Mouse (Mus musculus): ENCODE data around the gene Lman1l. TPM values are rescaled to one million over a fixed set of nuclear protein-coding genes. Genes with fewer than 3 reads are reported as not detected.
A peak's percentile ranks its signal among the peaks of the same experiment; 100 is the strongest.

The Lman1l gene
- polyA plus RNA-seq, 1 experiment from 2014 or later, result not detected

DNA sequence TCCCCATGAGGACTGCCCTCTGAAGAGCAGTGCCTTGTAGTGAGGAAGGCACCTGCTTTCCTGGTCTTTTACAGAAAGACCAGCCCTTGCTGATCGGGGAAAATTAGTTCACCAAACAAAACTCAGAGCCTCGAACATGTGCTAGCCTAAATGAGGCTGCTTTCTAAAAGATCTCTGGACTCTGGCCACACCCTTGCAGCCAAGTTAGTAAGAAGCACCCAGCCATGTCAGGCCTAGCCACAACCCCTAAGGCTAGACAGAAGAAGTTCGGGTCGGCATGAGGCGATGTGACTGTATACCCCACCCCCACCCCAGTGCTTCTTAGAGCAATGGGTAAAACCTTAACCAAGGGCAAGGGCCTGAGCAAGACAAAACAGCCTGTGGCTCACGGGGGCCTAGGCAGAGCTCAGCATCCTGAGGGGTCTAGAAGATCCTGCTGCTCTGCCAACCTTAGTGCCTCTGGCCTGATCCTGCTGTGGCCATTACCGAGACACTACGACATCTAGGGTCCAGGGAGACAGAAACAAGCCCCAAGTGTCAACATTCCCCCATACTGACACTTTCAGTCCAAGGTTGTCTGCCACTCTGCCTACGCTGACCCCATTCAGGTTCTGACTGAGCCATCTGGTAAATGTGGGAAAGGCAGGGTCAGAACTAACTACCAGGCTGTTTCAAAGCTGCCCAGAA is 22.7 kb upstream of the Lman1l start:
- Histone ChIP-seq H3K27ac (peak overlapping the region; percentile 99; the same call in 1 of the 2 replicates), H3K4me3 (peak overlapping the region; percentile 98), H3K9me3 (no peaks in the 10 kb centered on the region), H3K27me3 (ENCODE audit: poor library complexity, severe bottlenecking) (peaks cover 6% of the 10 kb centered on the region; the same call in 1 of the 2 replicates), H3K4me1 (peaks cover 77% of the 10 kb centered on the region), H3K36me3 (replicated peaks) (peaks cover 22% of the 10 kb centered on the region)
- WGBS, result 79% methylated on average over 9 of the region's 9 CpGs
- no peak for DNase-seq (ENCODE audit: extremely low spot score, low spot score)

DNA sequence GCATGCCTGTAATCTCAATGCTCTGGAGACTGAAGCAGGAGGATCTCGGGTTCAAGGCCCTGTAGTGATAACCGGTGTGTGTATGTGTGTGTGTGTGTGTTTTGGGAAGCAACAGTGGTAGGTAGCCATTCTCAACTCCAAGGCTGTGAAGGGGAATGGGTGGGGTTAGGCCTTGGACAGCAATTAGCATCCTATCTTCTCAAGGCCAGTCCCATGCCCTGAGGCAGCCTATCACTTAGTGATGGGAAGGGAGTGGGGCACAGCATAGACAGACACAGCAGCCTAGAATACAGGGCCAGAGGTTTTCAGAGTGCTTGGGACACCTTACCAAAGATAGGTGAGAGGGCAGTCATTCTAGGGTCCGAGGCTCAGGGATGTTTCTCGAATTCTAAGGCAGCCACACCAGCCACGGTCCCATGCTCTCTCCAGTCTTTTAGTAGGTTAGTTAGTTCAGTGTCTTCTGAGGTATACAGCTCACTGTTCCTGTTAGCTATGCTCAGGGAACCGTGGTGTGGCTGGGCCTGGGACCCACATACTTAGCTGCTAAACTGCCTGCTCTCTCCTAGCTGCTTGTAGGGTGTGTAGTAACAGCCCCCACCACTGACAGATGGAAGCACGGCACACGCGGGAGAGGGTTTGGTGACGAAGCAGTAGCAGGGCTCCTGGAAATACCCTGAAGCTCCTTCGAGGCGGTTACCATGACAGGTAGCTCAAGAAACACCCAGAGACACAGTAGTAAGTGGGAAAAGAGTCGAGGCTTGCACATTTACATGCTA is 21.4 kb upstream of the Lman1l start:
- WGBS, result 93% methylated on average over 13 of the region's 13 CpGs
- Histone ChIP-seq H3K4me1 (peaks cover 88% of the 10 kb centered on the region), H3K36me3 (replicated peaks) (peaks cover 28% of the 10 kb centered on the region), H3K27me3 (ENCODE audit: poor library complexity, severe bottlenecking) (0 out of 2 replicates have a peak, but pooled peaks cover 2% of the 10 kb centered on the region), H3K9me3 (no peaks in the 10 kb centered on the region), H3K4me3 (no peak overlapping the region; the same call in 1 of the 2 replicates), H3K27ac (no peak overlapping the region)
- DNase-seq (ENCODE audit: extremely low spot score, low spot score), result no peak

DNA sequence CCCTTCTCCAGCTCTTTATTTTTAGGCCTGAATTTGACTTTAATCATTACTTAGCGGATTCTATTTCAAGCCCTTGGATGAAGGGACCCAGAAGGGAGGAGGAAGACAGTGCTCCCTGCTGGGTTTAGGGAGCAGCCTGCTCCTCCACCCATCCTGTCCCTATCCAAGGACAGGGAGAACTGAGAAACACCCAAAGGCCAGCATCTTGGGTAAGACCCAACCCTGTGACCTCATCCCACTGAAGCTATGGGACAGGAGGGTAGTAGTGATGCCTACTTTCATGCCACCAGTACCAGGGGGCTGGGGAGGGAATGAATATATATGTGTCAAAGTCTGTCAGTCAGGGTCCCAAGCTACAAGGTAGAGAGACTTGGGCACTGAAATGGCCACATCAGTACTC is 20.4 kb upstream of the Lman1l start:
- 74% methylated on average over 1 of the region's 1 CpGs for WGBS

DNA sequence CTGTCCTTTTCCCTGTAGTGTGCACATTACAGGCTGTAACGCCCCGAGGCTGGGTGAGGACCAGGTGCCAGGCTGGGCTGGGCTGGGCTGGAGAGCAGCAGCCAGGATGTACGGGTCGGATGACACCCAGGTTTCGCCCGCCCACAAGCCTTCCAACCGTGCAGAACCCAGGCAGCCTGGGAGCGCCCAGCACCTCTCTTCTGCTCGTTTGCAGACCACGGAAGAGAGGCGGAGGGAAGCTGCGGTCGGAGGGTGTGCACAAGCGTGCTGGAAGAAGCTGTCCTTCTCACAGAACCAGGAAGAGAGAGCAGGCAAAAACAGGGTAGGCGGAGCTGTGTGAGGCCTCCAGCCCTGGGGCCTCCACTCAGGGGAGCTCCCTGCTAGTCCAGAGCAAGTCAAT is 19.8 kb upstream of the Lman1l start:
- Histone ChIP-seq H3K36me3 (replicated peaks) (peaks cover 36% of the 10 kb centered on the region), H3K27ac (peak overlapping the region; percentile 51), H3K9me3 (no peaks in the 10 kb centered on the region), H3K4me1 (peaks cover 80% of the 10 kb centered on the region), H3K4me3 (peak overlapping the region; percentile 19), H3K27me3 (ENCODE audit: poor library complexity, severe bottlenecking) (no peaks in the 10 kb centered on the region)
- no peak for DNase-seq (ENCODE audit: extremely low spot score, low spot score)
- WGBS, result 24% methylated on average over 15 of the region's 15 CpGs

More for the DNA sequence above, 20.4 kb upstream of the Lman1l start:
- Histone ChIP-seq H3K27ac (no peak overlapping the region), H3K4me1 (peaks cover 86% of the 10 kb centered on the region), H3K27me3 (ENCODE audit: poor library complexity, severe bottlenecking) (no peaks in the 10 kb centered on the region), H3K4me3 (no peak overlapping the region), H3K36me3 (replicated peaks) (peaks cover 32% of the 10 kb centered on the region), H3K9me3 (no peaks in the 10 kb centered on the region)
- DNase-seq (ENCODE audit: extremely low spot score, low spot score), result no peak

DNA sequence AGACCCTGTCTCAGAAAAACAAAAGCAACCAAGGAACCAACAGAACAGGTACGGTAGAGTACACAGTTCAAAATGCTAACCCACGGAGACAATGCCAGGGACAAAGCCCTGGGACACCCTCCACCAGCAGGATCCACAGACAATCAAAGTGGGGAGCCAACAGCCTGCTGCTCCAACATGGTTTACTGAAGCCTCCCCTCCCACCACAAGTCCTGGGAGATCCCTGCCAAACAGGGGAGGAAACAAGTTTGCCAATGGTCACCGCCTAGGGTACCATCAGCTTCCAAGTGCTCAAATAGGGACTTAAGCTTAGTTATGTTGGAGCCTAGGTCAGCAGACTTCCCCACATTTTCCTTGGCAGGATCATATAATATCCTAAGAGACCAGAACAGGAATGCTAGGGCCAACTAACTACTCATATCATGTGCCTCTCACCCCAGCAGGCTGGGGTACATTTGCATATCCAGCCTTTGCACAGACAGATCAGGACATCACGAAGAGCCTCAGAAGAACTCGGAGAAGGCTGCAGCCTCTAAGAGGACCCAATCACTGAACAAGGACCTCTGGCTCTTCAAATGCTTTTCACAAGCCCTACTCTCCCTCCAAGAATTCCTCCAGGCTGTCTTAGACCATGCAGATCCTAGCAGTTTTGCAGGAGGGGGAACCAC is 19.2 kb upstream of the Lman1l start:
- Histone ChIP-seq H3K27me3 (ENCODE audit: poor library complexity, severe bottlenecking) (no peaks in the 10 kb centered on the region), H3K27ac (peak overlapping the region; percentile 72), H3K9me3 (no peaks in the 10 kb centered on the region), H3K4me1 (peaks cover 78% of the 10 kb centered on the region), H3K36me3 (replicated peaks) (peaks cover 37% of the 10 kb centered on the region), H3K4me3 (peak overlapping the region; percentile 19; the same call in 1 of the 2 replicates)
- WGBS, result 74% methylated on average over 5 of the region's 5 CpGs
- no peak for DNase-seq (ENCODE audit: extremely low spot score, low spot score)

DNA sequence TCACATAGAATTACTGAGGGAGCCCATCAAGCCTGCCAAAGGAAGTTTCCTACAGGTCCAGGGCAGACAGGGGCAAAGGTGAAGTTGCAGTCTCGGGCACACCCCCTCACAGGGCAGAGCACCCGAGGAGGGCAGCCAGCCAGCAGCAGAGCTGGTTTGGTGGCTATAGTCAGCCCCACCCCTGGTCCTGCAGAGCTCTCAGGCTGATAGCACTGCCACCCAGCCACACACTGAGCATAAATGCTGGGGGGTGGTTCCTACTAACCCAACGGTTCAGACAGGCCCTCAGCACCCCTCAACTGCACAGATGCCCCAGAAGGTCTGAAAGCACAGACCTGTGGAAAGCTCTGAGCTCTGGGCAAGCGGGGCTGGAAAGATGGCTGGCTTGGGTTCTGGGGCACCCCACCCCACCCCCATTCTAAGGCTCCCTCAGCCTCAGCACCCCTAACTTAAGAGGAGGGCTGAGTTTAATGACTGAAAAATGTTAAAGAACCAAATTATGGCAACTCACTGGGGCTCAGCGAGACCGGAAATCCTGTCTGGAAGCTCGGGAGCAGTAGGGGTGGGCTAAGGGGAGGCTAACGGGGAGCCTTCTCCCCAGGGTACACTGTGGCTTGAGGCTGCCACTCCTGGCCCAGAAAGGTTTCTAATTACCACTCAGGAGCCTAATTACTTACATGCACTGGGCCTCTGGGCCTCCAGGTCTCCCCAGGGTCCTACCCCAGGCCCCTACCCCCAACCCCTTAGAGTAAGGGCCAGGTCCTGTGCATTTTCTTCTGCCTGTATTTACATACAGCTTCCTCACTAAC is 18.3 kb upstream of the Lman1l start:
- Histone ChIP-seq H3K4me3 (peak overlapping the region; percentile 13), H3K27ac (peak overlapping the region; percentile 72), H3K36me3 (replicated peaks) (peaks cover 45% of the 10 kb centered on the region), H3K4me1 (peaks cover 77% of the 10 kb centered on the region), H3K9me3 (no peaks in the 10 kb centered on the region), H3K27me3 (ENCODE audit: poor library complexity, severe bottlenecking) (no peaks in the 10 kb centered on the region)
- DNase-seq (ENCODE audit: extremely low spot score, low spot score), result no peak
- WGBS, result 40% methylated on average over 8 of the region's 8 CpGs

DNA sequence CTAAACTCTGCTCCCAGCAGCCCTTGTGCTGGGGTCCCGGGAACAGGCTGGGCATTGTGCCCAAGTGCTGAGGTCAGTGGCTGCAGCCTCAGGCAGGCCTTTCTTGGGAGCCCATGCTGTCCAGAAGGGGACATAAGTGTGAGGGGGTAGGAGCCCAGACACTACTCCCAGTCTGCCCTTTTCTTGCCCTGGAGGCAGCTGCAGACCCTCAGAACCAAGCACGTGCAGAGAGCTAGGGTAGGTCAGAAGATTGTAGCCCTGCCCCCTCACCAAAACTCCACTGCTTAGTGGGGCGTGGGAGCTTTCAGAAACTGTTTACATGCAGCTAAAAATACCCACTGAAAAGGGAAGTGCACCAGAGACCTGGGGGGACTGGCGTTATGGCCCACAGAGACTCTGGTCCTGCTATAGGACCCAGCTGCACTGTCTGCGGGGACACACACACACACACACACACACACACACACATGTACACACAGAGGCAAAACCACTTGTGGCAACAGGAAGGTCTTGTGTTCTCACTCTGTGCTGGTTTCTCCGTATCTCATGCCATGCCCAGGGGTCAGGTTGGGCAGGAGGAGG is 17.3 kb upstream of the Lman1l start:
- WGBS, result 54% methylated on average over 6 of the region's 6 CpGs
- peak overlapping the region; percentile 72 for H3K27ac ChIP-seq
- DNase-seq (ENCODE audit: extremely low spot score, low spot score), result no peak
- H3K9me3 ChIP-seq, result no peaks in the 10 kb centered on the region
- H3K4me3 ChIP-seq, result no peak overlapping the region; the same call in 1 of the 2 replicates
- peaks cover 74% of the 10 kb centered on the region for H3K4me1 ChIP-seq
- H3K27me3 ChIP-seq (ENCODE audit: poor library complexity, severe bottlenecking), result no peaks in the 10 kb centered on the region
- H3K36me3 ChIP-seq (replicated peaks), result peaks cover 53% of the 10 kb centered on the region

DNA sequence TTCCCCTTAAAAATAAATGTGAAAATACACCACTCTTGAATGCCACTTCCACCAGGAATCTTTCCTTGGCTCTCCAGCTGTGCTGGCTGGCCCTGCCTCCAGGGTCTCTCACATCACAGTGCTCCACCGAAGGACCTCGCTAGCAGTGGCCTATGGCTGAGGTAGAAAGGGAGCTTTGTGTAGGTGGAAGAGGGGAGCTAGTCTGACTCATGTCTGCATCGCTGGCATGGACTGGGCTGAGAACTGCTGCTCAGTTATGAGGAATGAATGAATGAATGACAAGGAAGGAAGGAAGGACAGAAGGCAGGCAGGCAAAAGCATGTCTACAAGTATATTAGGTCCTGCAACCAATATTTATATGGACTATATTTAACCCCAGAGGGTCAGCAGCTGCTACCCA is 16.7 kb upstream of the Lman1l start:
- H3K4me3 ChIP-seq, result no peak overlapping the region
- H3K27ac ChIP-seq, result peak overlapping the region; percentile 72
- H3K36me3 ChIP-seq (replicated peaks), result peaks cover 50% of the 10 kb centered on the region
- peaks cover 69% of the 10 kb centered on the region for H3K4me1 ChIP-seq
- WGBS, result 69% methylated on average over 3 of the region's 3 CpGs
- no peak for DNase-seq (ENCODE audit: extremely low spot score, low spot score)
- no peaks in the 10 kb centered on the region for H3K27me3 ChIP-seq (ENCODE audit: poor library complexity, severe bottlenecking)
- no peaks in the 10 kb centered on the region for H3K9me3 ChIP-seq

DNA sequence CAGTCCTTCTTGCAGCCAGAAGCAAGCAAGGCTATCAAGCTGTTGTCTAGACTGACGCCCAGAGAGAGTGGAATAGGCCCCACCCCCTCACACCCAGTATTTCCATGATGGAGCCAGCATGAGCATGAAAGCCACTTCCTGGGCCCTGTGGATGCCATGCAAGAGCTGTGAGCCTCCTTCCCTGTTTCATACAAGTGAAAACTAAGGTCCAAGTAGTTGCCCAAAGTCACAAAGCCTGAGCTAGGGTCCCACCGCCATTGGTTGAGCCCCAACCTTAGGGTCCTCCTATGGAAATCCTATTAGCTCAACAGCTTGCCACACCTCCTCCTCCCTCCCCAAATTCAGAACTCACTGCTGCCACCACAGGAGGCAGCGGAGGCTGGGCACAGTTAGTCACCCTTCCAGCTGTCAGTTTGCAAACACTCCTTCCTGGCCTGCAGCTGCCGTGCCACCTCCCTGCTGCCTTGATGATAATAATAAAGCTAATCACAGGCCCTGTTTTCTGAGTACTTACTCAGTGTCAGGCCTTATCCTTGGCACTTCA is 13.0 kb upstream of the Lman1l start:
- Histone ChIP-seq H3K4me1 (peaks cover 32% of the 10 kb centered on the region), H3K27ac (no peak overlapping the region), H3K27me3 (ENCODE audit: poor library complexity, severe bottlenecking) (no peaks in the 10 kb centered on the region), H3K36me3 (replicated peaks) (peaks cover 73% of the 10 kb centered on the region), H3K4me3 (no peak overlapping the region), H3K9me3 (no peaks in the 10 kb centered on the region)
- DNase-seq (ENCODE audit: extremely low spot score, low spot score), result no peak
- 46% methylated on average over 4 of the region's 4 CpGs for WGBS

DNA sequence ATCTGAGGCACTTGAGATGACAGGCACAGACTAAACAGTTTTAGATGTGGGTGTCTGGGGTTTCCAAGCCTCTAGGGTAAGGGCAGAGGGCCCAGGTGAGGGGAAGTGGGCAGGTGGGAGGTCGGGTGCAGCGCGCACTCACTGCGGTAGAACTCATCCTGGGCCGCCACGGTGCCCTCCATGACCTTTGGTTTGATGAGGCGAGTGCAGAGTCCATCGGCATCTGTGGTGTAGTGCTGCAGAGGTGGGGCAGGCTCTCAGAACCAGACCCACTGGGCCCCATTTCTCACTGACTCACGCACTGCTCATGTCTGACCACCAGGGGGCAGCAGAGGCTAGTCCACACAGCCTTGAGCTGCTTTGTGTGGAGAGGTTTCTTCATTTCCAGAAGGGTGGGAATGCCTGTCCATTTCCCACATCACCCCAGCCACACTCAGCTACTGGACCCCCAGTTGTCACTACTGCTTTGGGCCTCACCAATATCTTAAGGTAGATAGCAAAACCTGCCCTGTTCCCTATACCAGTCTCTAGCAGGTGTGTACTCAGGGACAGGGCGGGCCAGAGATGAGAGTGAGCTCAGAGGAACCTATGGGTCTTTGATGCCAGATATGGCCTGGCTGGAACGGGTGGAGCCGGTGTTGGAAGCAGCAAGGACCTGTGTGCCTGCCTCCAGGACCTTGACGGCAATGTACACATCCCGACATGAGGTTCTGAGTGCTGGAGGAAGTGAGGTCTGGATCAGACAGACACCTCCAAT is 8.7 kb upstream of the Lman1l start:
- H3K27me3 ChIP-seq (ENCODE audit: poor library complexity, severe bottlenecking), result no peaks in the 10 kb centered on the region
- DNase-seq (ENCODE audit: extremely low spot score, low spot score), result peak; percentile 76
- WGBS, result 75% methylated on average over 14 of the region's 14 CpGs
- H3K27ac ChIP-seq, result no peak overlapping the region
- peaks cover 97% of the 10 kb centered on the region for H3K36me3 ChIP-seq (replicated peaks)
- no peak overlapping the region; the same call in 1 of the 2 replicates for H3K4me3 ChIP-seq
- H3K4me1 ChIP-seq, result peaks cover 26% of the 10 kb centered on the region
- H3K9me3 ChIP-seq, result no peaks in the 10 kb centered on the region

DNA sequence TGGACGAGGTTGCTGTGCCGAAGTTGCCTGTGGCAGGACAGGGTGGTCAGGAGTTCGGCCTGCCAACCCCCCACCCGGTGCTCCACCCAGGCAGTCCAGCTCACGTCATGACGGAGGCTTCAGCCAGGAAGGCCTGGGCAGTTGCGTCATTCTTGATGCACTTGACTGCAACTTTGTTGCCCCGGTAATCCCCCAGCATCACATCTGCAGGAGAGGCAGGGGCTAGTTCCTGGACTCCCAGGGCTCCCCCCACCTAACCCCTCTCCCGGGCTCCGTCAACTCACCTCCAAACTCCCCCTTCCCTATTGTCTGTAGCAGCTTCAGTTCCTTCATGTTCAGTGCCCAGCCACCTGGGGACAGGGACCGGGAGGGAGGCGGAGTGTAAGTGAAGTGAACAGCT is 8.1 kb upstream of the Lman1l start:
- peaks cover 97% of the 10 kb centered on the region for H3K36me3 ChIP-seq (replicated peaks)
- 94% methylated on average over 12 of the region's 12 CpGs for WGBS

More for the DNA sequence above, 8.1 kb upstream of the Lman1l start:
- Histone ChIP-seq H3K4me3 (no peak overlapping the region; the same call in 1 of the 2 replicates), H3K27ac (no peak overlapping the region), H3K9me3 (no peaks in the 10 kb centered on the region), H3K4me1 (peaks cover 24% of the 10 kb centered on the region), H3K27me3 (ENCODE audit: poor library complexity, severe bottlenecking) (no peaks in the 10 kb centered on the region)
- DNase-seq (ENCODE audit: extremely low spot score, low spot score), result no peak
